Mouse (Mus musculus) olfactory bulb, adult 2 months (tissue): Measurements from ENCODE around the gene Ifnar2. TPM values are rescaled to one million over a fixed set of nuclear protein-coding genes. Genes with fewer than 3 reads are reported as not detected.

Source experiments
- H3K27ac ChIP-seq: fragments of 200-500 bp; 2 replicates; pipeline ENCODE4 v1.5.1; 2012; ENCODE audit warnings: low read depth, low read length; ENCODE audit not compliant: insufficient read depth
- H3K4me1 ChIP-seq: fragments of 200-500 bp; 2 replicates; pipeline ENCODE4 v1.6.1; 2012; ENCODE audit warnings: low read length; ENCODE audit not compliant: control insufficient read depth, insufficient read depth
- H3K4me3 ChIP-seq: fragments of 200-500 bp; 2 replicates; pipeline ENCODE4 v1.5.1; 2012; ENCODE audit warnings: mild to moderate bottlenecking, low read depth, low read length, moderate library complexity; ENCODE audit not compliant: insufficient read depth
- CTCF ChIP-seq: fragments of 200-500 bp; IDR thresholded peaks from 2 replicates; pipeline ENCODE4 v1.5.1; 2012; ENCODE audit warnings: low read depth, mild to moderate bottlenecking, low read length, moderate library complexity; ENCODE audit not compliant: insufficient read depth
- POLR2A ChIP-seq: fragments of 200-500 bp; IDR thresholded peaks from 2 replicates; pipeline ENCODE4 v1.6.1; 2012; ENCODE audit warnings: mild to moderate bottlenecking, low read depth, low read length, moderate library complexity; ENCODE audit not compliant: insufficient read depth
- WGBS: fragments of 180-500 bp; shearing (Covaris S2); methylation state at CpG from one replicate; pipeline ENCODE4 v1.1.7; 2018; 5-methylcytosine and 5-hydroxymethylcytosine counted together
- polyA plus RNA-seq: library from polyadenylated mRNA; stranded (reverse); fragments of >200 nt; gene quantifications from 2 replicates; pipeline ENCODE4 v1.2.4, GENCODE M21; 2012; ENCODE audit warnings: low replicate concordance; ENCODE audit not compliant: missing spikeins, insufficient read depth, insufficient read length

The Ifnar2 gene
- polyA plus RNA-seq, 1 experiment, result not detected

DNA sequence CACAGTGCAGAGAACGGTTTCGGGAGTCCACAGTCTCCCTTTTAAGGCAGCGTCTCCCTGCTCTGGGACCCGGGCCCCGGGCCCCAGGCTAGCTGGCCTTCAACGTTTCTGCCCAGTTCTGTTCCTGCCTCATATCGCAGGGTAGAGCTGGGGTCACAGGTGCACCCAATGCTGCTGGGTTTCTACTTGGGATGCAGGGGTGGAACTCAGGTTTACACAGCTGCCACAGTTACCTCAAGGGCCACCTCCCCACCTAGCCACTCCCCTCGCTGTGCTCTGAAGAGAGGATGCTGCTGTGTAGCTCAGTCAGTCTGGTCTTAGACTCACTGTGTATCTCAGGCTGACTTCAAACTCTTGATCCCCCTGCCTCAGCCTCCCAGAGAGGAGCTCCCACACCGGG is 26.1 kb upstream of the Ifnar2 start:
- TF ChIP-seq CTCF, result no peak
- no peak for TF ChIP-seq POLR2A
- 87% methylated on average over 9 of the region's 9 CpGs for WGBS
- H3K4me3 ChIP-seq, result no peak overlapping the region

DNA sequence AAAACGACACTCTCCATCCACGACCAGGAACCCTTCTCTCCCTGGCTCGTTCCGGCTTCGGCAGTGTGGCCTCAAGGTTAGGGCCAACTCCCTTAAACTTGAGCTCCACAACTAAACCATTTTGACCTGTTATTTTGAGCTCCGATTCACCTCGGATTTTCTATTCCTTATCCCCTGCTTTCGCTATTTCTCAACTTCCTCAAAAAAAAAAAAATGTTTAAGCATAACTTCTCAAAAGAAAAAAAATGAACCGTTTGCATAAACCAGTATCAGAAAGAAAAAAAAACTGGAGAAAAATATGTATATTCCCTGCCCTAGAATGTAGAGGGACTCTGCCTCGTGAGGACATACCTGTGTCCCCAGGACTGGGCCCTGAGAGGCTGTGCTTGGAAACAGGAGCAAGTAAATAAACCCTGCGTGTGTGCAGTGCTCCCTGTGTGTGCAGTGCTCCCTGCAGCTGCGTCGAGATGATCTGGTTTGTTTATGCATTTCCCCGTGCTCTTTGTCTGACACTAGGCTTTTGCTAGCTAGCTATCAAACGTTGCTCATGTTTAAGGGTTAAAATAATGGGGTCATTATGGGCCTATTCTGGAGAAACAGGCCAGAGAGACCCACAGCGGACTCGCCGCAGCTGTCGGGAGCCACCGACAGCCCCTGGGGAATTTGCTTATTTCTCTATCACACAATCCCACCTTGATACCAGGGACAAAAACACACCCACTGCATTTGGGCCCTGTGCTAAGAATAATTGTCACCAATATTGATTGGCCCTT is 24.9 kb upstream of the Ifnar2 start:
- no peak for TF ChIP-seq POLR2A
- no peak for TF ChIP-seq CTCF
- H3K4me3 ChIP-seq, result no peak overlapping the region
- no peak overlapping the region for H3K27ac ChIP-seq

More for the DNA sequence above, 26.1 kb upstream of the Ifnar2 start:
- Histone ChIP-seq H3K4me1 (no peaks in the 10 kb centered on the region), H3K27ac (no peak overlapping the region)

DNA sequence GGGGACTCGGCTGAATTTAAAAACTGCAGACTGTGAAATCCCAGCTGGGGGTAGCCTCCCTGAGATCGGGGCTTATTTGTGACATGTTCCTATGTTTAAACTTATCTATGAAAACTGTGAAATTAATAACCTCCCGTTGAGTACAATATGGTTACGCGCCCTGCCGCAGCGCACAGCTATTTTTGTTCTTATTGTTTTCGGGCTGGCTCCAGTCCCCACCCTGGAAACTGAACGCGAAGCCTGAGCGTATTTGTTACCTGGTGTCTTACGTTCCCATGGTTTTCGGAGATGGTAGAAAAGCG is 24.4 kb upstream of the Ifnar2 start:
- TF ChIP-seq POLR2A, result no peak
- TF ChIP-seq CTCF, result no peak
- Histone ChIP-seq H3K4me1 (no peaks in the 10 kb centered on the region), H3K27ac (no peak overlapping the region), H3K4me3 (no peak overlapping the region)
- WGBS, result 70% methylated on average over 14 of the region's 14 CpGs

More for the DNA sequence above, 24.9 kb upstream of the Ifnar2 start:
- no peaks in the 10 kb centered on the region for H3K4me1 ChIP-seq
- WGBS, result 77% methylated on average over 20 of the region's 20 CpGs

DNA sequence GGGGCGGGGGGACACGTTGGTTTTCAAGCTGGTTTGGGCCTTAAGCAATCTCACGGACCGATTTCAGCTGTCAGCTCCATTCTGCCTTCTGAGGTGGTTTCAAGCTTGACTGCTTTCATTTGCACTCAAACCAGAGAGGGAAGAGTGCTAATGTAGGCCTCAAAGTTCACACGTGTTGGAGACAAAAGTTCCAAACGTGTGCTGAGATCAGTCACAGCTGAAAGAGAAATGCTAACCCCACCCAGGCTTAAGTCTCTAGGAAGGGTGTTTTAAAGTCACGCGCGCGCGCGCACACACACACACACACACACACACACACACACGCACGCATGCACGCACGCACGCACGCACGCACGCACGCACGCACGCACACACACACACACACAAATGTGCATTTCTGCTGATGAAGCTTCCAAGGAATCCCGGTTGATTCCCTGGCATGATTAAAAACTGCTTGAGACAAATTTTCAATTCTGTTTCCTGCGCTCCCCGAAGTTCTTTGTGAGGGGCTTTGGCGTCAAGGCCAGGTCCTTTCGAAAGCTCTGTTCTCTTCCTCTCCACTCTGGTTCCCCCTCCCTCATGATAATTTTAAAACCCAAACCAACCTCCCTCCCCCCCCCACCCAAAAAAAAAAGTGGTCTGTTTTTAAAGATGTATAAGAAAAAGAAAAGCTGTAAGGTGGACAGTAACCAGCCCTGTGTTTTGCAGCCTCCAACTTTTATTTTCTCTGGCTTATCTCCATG is 23.8 kb upstream of the Ifnar2 start:
- TF ChIP-seq POLR2A (no peak), CTCF (no peak)
- WGBS, result 80% methylated on average over 28 of the region's 28 CpGs
- Histone ChIP-seq H3K4me1 (no peaks in the 10 kb centered on the region), H3K4me3 (no peak overlapping the region), H3K27ac (no peak overlapping the region)

DNA sequence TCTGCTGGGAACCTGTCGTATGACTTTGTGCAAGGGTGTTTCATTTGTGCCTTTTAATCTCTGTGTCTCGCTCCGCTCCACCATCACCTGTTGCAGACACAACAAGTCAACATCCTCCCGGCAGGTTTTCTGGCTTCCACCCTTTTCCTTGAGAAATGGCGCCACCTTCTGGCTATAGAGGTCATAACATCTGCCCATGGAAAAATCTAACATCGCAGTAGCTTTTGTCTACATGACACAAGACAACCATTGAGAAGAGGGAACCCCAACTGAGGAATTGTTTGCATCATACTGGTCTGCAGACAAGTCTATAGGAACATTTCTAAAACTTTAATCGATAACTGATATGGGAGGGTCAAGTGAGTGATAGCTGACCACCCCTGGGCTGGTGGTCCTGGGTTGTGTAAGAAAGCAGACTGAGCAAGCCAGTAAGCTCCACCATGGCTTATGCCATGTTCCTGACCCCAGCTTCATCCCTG is 20.5 kb upstream of the Ifnar2 start:
- no peak overlapping the region for H3K4me3 ChIP-seq
- under 1% methylated on average over 7 of the region's 7 CpGs for WGBS
- TF ChIP-seq POLR2A (no peak), CTCF (peak; percentile 54)
- H3K4me1 ChIP-seq, result no peaks in the 10 kb centered on the region
- H3K27ac ChIP-seq, result no peak overlapping the region

DNA sequence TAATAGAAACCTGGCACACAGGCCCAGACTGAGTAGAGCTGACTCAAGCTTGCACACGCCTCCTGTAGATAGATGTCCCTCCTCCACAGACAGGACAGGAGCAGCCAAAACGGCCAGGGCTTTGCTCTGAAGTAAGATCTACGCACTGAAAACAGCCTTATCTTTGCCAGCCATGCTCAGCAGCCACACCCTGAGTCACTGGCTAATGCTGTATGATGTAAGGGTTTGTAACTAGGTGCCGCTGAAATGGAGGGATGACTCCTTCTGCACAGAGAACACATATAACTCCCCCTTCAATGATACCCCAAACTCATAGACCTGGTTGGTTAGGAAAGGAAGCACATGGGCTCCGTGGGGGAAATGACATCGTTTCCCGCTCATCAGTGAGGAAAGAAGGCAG is 19.8 kb upstream of the Ifnar2 start:
- Histone ChIP-seq H3K4me1 (no peaks in the 10 kb centered on the region), H3K27ac (no peak overlapping the region), H3K4me3 (no peak overlapping the region)
- 87% methylated on average over 7 of the region's 7 CpGs for WGBS
- TF ChIP-seq POLR2A (no peak), CTCF (no peak)

DNA sequence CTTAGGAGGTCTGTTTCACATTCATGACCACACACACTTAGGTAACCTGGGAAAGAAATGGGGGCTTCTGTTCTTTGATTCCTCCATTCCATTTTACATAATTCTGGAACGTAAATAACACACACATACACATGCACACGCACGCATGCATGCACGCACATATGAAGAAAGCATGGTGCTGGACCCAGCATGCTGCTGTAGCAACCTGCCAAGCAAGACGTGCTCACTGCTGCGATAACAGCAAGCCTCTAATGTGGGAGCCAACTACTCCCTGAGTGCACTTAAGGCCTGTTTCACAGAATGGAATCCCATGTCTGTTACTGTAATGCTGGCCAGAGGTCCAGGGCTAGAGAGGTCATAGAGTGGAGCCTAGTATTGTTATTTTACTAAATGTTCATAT is 19.4 kb upstream of the Ifnar2 start:
- no peaks in the 10 kb centered on the region for H3K4me1 ChIP-seq
- no peak for TF ChIP-seq POLR2A

DNA sequence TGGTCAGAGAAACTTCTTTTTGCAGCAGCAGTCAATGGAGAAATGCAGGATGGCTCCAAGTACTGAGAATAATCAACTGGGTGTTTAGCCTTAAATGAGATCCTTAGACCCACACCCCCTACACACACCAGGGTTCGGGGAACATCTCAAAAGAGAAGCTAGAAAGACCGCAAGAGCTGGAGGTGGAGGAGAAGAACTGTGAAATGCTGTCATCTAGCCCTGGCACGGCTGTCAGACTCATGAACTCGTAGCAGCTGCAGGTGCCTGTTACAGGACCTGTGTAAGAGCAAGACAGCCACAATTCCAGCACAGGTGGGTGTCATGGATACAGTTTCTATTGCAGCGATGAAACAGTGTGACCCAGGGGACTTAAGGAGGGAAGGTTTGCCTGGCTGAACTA is 18.9 kb upstream of the Ifnar2 start:
- Histone ChIP-seq H3K4me3 (no peak overlapping the region), H3K27ac (no peak overlapping the region), H3K4me1 (no peaks in the 10 kb centered on the region)
- TF ChIP-seq POLR2A (no peak), CTCF (no peak)
- WGBS, result 92% methylated on average over 5 of the region's 5 CpGs

More for the DNA sequence above, 19.4 kb upstream of the Ifnar2 start:
- Histone ChIP-seq H3K27ac (no peak overlapping the region), H3K4me3 (no peak overlapping the region)
- 85% methylated on average over 6 of the region's 6 CpGs for WGBS

DNA sequence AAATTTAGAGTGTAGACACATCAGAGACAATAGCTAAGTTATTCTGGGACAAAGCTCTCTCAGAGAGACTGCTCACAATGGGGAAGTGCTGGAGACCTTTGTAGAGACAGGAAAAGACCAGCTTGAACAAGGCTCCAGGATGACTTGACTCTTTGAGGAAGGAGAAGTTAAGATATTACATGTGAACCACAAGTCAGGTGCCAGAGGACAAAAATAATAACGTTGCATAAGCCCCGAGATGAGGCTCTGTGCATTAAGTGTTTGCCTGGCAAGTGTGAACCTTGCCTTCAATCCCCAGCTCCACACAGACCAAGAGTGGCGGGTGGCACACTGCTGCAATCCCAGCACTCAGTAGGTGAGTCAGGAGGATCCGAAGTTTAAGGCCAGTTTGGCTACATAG is 18.0 kb upstream of the Ifnar2 start:
- H3K4me3 ChIP-seq, result no peak overlapping the region
- H3K4me1 ChIP-seq, result no peaks in the 10 kb centered on the region
- TF ChIP-seq CTCF (no peak), POLR2A (no peak)
- H3K27ac ChIP-seq, result no peak overlapping the region
- WGBS, result 86% methylated on average over 4 of the region's 4 CpGs
